Mouse (Mus musculus) limb, embryonic 12.5 days (tissue): ENCODE results near the gene Gpr19. TPM values are rescaled to one million over a fixed set of nuclear protein-coding genes. Genes with fewer than 3 reads are reported as not detected.

ENCODE experiments used
- ATAC-seq: fragments of 200-750 bp; cut with Nextera tagmentation; 2 replicates; pipeline ENCODE4 v1.8.0; 2017; ENCODE audit warnings: low read depth, moderate TSS enrichment; ENCODE audit not compliant: insufficient number of reproducible peaks, insufficient read depth, low FRiP score, low TSS enrichment
- H3K27ac ChIP-seq: fragments of 300-500 bp; sonication (generic); 2 replicates; pipeline ENCODE4 v1.5.1; 2016; ENCODE audit warnings: mild to moderate bottlenecking, moderate library complexity
- H3K27me3 ChIP-seq: fragments of 300-500 bp; sonication (generic); 2 replicates; pipeline ENCODE4 v1.6.1; 2016; ENCODE audit warnings: mild to moderate bottlenecking, moderate library complexity
- H3K36me3 ChIP-seq: fragments of 300-500 bp; sonication (generic); 2 replicates; pipeline ENCODE4 v1.6.1; 2016; ENCODE audit warnings: mild to moderate bottlenecking, moderate library complexity
- H3K4me1 ChIP-seq: fragments of 300-500 bp; sonication (generic); replicated peaks from 2 replicates; pipeline ENCODE4 v1.6.1; 2016
- H3K4me2 ChIP-seq: fragments of 300-500 bp; sonication (generic); 2 replicates; pipeline ENCODE4 v1.6.1; 2016; ENCODE audit warnings: mild to moderate bottlenecking, moderate library complexity
- H3K4me3 ChIP-seq: fragments of 300-500 bp; sonication (generic); replicated peaks from 2 replicates; pipeline ENCODE4 v1.5.1; 2016; ENCODE audit warnings: mild to moderate bottlenecking
- H3K9ac ChIP-seq: fragments of 300-500 bp; sonication (generic); replicated peaks from 2 replicates; pipeline ENCODE4 v1.6.1; 2016; ENCODE audit warnings: mild to moderate bottlenecking, moderate library complexity
- H3K9me3 ChIP-seq: fragments of 300-500 bp; sonication (generic); 2 replicates; pipeline ENCODE4 v1.6.1; 2016; ENCODE audit warnings: mild to moderate bottlenecking, moderate library complexity
- WGBS: fragments of 180-500 bp; shearing (Covaris S2); methylation state at CpG from one replicate; pipeline ENCODE4 v1.1.7; 2016; 5-methylcytosine and 5-hydroxymethylcytosine counted together
- polyA plus RNA-seq: library from polyadenylated mRNA; unstranded; fragments of >200 nt; fragmentation: Nextera tagmentation; extraction: Ambion mirVana; gene quantifications from 2 replicates; pipeline ENCODE4 v1.2.1, GENCODE M21; 2016

Gpr19 gene
- polyA plus RNA-seq, 1 experiment from 2014 or later = 8.6 TPM

GRCm38 (mm10) chr6:134886475-134886874, 11.9 kb downstream of the Gpr19 start:
- no peaks in the 10 kb centered on the region for H3K27me3 ChIP-seq
- H3K4me2 ChIP-seq = no peak overlapping the region
- whole genome bisulfite sequencing = 88% methylated on average over 8 of the region's 8 CpGs
- no peaks in the 10 kb centered on the region for H3K36me3 ChIP-seq
- no peak overlapping the region for H3K27ac ChIP-seq
- ATAC-seq = no peak
- no peaks in the 10 kb centered on the region for H3K9me3 ChIP-seq
- no peak overlapping the region for H3K4me3 ChIP-seq
- H3K9ac ChIP-seq = no peak overlapping the region
- H3K4me1 ChIP-seq = peaks cover 12% of the 10 kb centered on the region

GRCm38 (mm10) chr6:134885515-134885914, 12.9 kb downstream of the Gpr19 start:
- Histone ChIP-seq H3K27me3 (no peaks in the 10 kb centered on the region), H3K4me1 (peaks cover 16% of the 10 kb centered on the region), H3K4me3 (no peak overlapping the region), H3K27ac (no peak overlapping the region), H3K36me3 (no peaks in the 10 kb centered on the region), H3K9ac (no peak overlapping the region), H3K9me3 (no peaks in the 10 kb centered on the region), H3K4me2 (no peak overlapping the region)
- no peak for ATAC-seq
- 94% methylated on average over 2 of the region's 2 CpGs for WGBS

- Histone ChIP-seq H3K9ac (no peak overlapping the region), H3K4me2 (no peak overlapping the region), H3K27ac (no peak overlapping the region), H3K36me3 (no peaks in the 10 kb centered on the region), H3K4me3 (no peak overlapping the region), H3K4me1 (peaks cover 13% of the 10 kb centered on the region), H3K27me3 (no peaks in the 10 kb centered on the region), H3K9me3 (no peaks in the 10 kb centered on the region)
- WGBS = 91% methylated on average over 4 of the region's 4 CpGs
- no peak for ATAC-seq
These were observed 14.7 kb downstream of the Gpr19 start for GRCm38 (mm10) chr6:134883661-134884060.

- Histone ChIP-seq H3K27ac (no peak overlapping the region; the same call in 1 of the 2 replicates), H3K27me3 (no peaks in the 10 kb centered on the region), H3K4me2 (no peak overlapping the region), H3K36me3 (no peaks in the 10 kb centered on the region), H3K4me1 (peaks cover 5% of the 10 kb centered on the region; the same call in 1 of the 2 replicates), H3K9me3 (no peaks in the 10 kb centered on the region), H3K4me3 (no peak overlapping the region), H3K9ac (no peak overlapping the region)
- WGBS = 51% methylated on average over 2 of the region's 2 CpGs
- no peak for ATAC-seq
These were observed 18.3 kb downstream of the Gpr19 start for GRCm38 (mm10) chr6:134880046-134880445.

GRCm38 (mm10) chr6:134879556-134879955, 18.8 kb downstream of the Gpr19 start:
- Histone ChIP-seq H3K4me3 (no peak overlapping the region), H3K9me3 (no peaks in the 10 kb centered on the region), H3K36me3 (no peaks in the 10 kb centered on the region), H3K27ac (no peak overlapping the region), H3K4me1 (peaks cover 5% of the 10 kb centered on the region; the same call in 1 of the 2 replicates), H3K4me2 (no peak overlapping the region), H3K27me3 (no peaks in the 10 kb centered on the region), H3K9ac (no peak overlapping the region)
- 81% methylated on average over 5 of the region's 5 CpGs for WGBS
- ATAC-seq = no peak

- ATAC-seq = no peak
- no peak overlapping the region for H3K9ac ChIP-seq
- H3K4me3 ChIP-seq = no peak overlapping the region
- no peak overlapping the region for H3K27ac ChIP-seq
- H3K36me3 ChIP-seq = no peaks in the 10 kb centered on the region
- H3K9me3 ChIP-seq = no peaks in the 10 kb centered on the region
- H3K4me2 ChIP-seq = no peak overlapping the region
- peaks cover 5% of the 10 kb centered on the region; the same call in 1 of the 2 replicates for H3K4me1 ChIP-seq
- 62% methylated on average over 1 of the region's 1 CpGs for WGBS
- H3K27me3 ChIP-seq = no peaks in the 10 kb centered on the region
These were observed 20.5 kb downstream of the Gpr19 start for GRCm38 (mm10) chr6:134877892-134878291.

- Histone ChIP-seq H3K4me3 (no peak overlapping the region), H3K9ac (no peak overlapping the region), H3K27ac (no peak overlapping the region), H3K4me2 (no peak overlapping the region), H3K27me3 (no peaks in the 10 kb centered on the region), H3K4me1 (peaks cover 5% of the 10 kb centered on the region; the same call in 1 of the 2 replicates), H3K36me3 (no peaks in the 10 kb centered on the region), H3K9me3 (no peaks in the 10 kb centered on the region)
- ATAC-seq = no peak
- 92% methylated on average over 4 of the region's 4 CpGs for WGBS
These were observed 21.1 kb downstream of the Gpr19 start for GRCm38 (mm10) chr6:134877276-134877675.

- no peaks in the 10 kb centered on the region for H3K27me3 ChIP-seq
- H3K27ac ChIP-seq = no peak overlapping the region
- WGBS = 78% methylated on average over 6 of the region's 6 CpGs
- H3K9ac ChIP-seq = no peak overlapping the region
- peaks cover 5% of the 10 kb centered on the region; the same call in 1 of the 2 replicates for H3K4me1 ChIP-seq
- no peaks in the 10 kb centered on the region for H3K36me3 ChIP-seq
- no peak overlapping the region for H3K4me2 ChIP-seq
- H3K9me3 ChIP-seq = no peaks in the 10 kb centered on the region
- no peak for ATAC-seq
- H3K4me3 ChIP-seq = no peak overlapping the region
These were observed 21.6 kb downstream of the Gpr19 start for GRCm38 (mm10) chr6:134876795-134877194.

GRCm38 (mm10) chr6:134873018-134873417, 25.4 kb downstream of the Gpr19 start:
- no peak for ATAC-seq
- no peak overlapping the region for H3K4me3 ChIP-seq
- H3K27ac ChIP-seq = no peak overlapping the region
- no peak overlapping the region for H3K4me2 ChIP-seq
- no peaks in the 10 kb centered on the region for H3K4me1 ChIP-seq
- no peaks in the 10 kb centered on the region for H3K27me3 ChIP-seq
- no peak overlapping the region for H3K9ac ChIP-seq
- peaks cover 16% of the 10 kb centered on the region for H3K36me3 ChIP-seq
- no peaks in the 10 kb centered on the region for H3K9me3 ChIP-seq
- WGBS = 81% methylated on average over 2 of the region's 2 CpGs

- H3K4me2 ChIP-seq = no peak overlapping the region
- no peak overlapping the region for H3K27ac ChIP-seq
- WGBS = 83% methylated on average over 2 of the region's 2 CpGs
- no peak overlapping the region for H3K4me3 ChIP-seq
- H3K4me1 ChIP-seq = no peaks in the 10 kb centered on the region
- H3K9ac ChIP-seq = no peak overlapping the region
- peaks cover 16% of the 10 kb centered on the region for H3K36me3 ChIP-seq
- no peaks in the 10 kb centered on the region for H3K9me3 ChIP-seq
- no peaks in the 10 kb centered on the region for H3K27me3 ChIP-seq
- no peak for ATAC-seq
These were observed 26.1 kb downstream of the Gpr19 start for GRCm38 (mm10) chr6:134872236-134872635.

- H3K9me3 ChIP-seq = no peaks in the 10 kb centered on the region
- H3K4me3 ChIP-seq = no peak overlapping the region
- no peak overlapping the region for H3K9ac ChIP-seq
- no peak for ATAC-seq
- WGBS = 94% methylated on average over 4 of the region's 4 CpGs
- H3K4me2 ChIP-seq = no peak overlapping the region
- H3K27me3 ChIP-seq = no peaks in the 10 kb centered on the region
- no peak overlapping the region for H3K27ac ChIP-seq
- no peaks in the 10 kb centered on the region for H3K4me1 ChIP-seq
- peaks cover 16% of the 10 kb centered on the region for H3K36me3 ChIP-seq
These were observed 27.5 kb downstream of the Gpr19 start for GRCm38 (mm10) chr6:134870887-134871286.

GRCm38 (mm10) chr6:134870209-134870742, 28.1 kb downstream of the Gpr19 start:
- Histone ChIP-seq H3K9me3 (no peaks in the 10 kb centered on the region), H3K36me3 (peaks cover 16% of the 10 kb centered on the region), H3K9ac (no peak overlapping the region), H3K4me2 (no peak overlapping the region), H3K4me1 (no peaks in the 10 kb centered on the region), H3K4me3 (no peak overlapping the region), H3K27me3 (no peaks in the 10 kb centered on the region), H3K27ac (no peak overlapping the region)
- no peak for ATAC-seq
- 92% methylated on average over 12 of the region's 12 CpGs for WGBS
